Mouse (Mus musculus): ENCODE measurements around the gene Chn1.

The Chn1 gene

DNA sequence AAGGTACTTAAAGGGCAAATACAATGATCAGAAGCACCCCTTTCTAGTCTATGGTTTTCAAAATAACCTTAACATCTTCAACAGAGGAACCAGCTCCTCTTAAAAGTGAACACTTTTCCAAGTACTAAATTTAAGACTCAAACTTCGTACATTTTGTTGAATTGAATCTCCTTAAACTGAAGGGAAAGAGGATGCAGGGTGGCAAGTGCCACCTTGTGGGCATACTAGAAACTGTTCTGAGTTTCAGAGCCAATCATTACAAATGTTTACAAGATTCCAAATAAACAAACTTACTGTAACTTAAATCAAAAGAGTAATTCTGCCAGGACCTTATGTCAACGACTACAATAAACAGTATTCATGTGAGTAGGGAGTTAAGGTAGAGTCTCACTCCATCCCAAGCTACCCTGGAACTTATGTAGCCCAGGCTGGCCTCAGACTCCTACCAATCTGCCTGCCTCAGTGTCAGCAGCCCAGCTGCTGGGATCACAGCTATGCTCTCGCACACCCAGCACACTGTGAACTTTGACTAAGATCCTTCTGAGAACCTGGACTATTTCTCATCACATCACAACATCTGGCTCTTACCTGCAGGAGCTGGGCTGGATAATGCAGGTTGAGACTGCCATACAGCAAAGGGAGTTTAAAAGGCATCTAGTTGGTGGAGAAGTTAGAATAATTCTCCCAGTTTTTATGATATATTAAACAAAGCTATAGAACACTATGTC is 29.3 kb downstream of the Chn1 start:
- peak; percentile 26 for DNase-seq (ENCODE audit: low spot score)

DNA sequence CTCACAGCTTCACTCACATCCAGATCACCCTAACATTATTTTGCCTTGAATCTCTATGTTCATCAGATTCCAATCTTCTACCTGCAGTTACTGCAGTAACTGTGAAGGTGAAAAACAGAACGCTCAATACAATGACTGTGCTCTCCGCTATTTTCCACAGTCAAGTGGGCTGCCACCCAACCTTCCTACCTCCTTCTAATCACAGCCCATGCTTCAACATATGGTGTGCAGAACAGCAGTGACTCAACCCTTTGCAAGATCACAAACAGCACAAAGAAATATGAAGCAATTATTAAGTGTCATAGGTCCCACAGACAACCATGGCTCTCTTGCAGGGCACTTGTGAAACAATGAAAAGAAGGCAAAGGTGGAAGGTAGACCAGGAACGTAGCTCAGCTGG is 33.9 kb downstream of the Chn1 start:
- DNase-seq (ENCODE audit: low spot score) = no peak

GRCm38 (mm10) chr2:73727868-73728267 is 47.3 kb downstream of the Chn1 start:
- DNase-seq (ENCODE audit: low spot score) = no peak

GRCm38 (mm10) chr2:73724934-73725333 is 50.2 kb downstream of the Chn1 start:
- no peak for DNase-seq (ENCODE audit: low spot score)

- peak; percentile 10 for DNase-seq (ENCODE audit: low spot score)
Observed at GRCm38 (mm10) chr2:73721821-73722220, 53.3 kb downstream of the Chn1 start.

DNA sequence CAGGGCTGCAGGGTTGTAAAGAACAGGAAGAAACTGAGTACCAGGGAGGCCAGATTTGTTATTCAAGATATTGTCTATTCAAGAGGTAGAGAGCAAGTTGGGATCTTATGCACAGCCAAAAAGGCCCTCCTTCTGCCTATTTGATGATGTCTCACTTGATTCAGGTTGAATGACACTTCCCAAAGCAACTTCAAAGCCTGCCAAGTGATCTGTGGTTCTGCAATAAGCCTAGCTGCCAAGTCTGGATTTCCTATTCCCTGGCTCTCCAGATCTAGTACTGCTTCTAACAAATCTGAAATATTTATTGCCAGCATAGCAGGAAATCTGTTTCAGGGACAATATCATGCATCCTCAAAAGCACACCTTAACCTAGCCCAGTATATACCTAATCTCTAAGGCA is 62.7 kb downstream of the Chn1 start:
- DNase-seq (ENCODE audit: low spot score) = no peak

DNA sequence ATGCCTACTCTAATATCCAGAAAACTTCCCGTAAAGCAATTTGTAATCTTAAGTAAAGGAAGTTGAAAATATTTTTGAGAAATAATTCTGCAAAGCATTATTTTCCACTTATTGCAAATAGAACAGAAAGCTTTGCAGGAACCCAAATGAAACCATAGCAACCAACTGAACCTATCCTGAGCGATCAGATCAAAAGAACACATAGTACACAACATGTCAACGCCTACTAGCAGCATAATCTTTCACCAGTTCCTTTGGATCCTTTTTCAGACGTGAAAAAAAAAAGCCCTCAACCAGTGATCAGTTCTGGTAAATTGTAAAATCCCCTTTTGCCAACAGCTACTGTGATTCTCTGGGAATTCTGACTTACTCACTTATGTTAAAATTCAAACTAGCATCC is 82.1 kb downstream of the Chn1 start:
- no peak for DNase-seq (ENCODE audit: low spot score)

DNA sequence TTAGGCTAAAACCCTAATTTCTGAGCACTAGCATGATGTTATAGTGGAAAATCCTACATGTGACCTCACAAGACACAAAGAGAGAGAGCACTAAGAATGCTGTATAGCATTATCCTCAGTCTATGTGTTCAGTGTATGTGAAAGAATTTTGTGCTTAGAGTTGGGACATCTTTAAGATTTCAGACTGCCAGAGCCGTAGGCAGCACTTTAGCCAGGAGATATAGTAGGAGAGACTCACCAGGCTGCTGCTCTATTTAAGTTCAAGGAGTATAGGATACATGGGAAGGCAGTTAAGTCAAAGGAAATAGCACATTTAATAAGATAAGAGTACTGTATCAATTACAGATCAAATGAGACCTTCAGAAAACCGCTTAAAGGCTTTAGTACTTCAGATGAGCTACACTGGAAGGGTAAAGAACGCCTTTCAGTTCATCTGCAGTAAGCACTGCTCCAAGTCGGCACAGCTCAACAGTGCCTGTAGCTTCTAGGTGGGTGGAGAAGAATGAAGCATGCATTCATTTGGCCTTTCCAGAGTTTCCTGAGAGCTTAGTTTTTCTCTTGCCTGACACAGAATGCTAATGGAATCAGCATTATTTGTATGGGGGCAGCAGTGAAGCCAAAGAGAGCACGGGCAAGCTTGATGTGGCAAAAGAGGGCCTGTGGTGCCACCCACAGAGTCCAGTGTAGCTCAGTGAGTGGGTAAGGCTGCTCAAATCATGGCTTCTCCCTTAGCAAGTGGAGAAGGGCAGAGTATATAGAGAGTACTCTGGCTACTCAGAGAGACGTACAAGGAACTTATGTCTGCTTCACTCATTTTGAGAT is 84.2 kb downstream of the Chn1 start:
- DNase-seq (ENCODE audit: low spot score) = no peak

- no peak for DNase-seq (ENCODE audit: low spot score)
Observed at GRCm38 (mm10) chr2:73682500-73682899, 92.6 kb downstream of the Chn1 start.

GRCm38 (mm10) chr2:73680425-73681027 is 94.6 kb downstream of the Chn1 start:
- DNase-seq (ENCODE audit: low spot score) = peak; percentile 50

GRCm38 (mm10) chr2:73668608-73669007 is 106.5 kb downstream of the Chn1 start:
- no peak for DNase-seq (ENCODE audit: low spot score)

DNA sequence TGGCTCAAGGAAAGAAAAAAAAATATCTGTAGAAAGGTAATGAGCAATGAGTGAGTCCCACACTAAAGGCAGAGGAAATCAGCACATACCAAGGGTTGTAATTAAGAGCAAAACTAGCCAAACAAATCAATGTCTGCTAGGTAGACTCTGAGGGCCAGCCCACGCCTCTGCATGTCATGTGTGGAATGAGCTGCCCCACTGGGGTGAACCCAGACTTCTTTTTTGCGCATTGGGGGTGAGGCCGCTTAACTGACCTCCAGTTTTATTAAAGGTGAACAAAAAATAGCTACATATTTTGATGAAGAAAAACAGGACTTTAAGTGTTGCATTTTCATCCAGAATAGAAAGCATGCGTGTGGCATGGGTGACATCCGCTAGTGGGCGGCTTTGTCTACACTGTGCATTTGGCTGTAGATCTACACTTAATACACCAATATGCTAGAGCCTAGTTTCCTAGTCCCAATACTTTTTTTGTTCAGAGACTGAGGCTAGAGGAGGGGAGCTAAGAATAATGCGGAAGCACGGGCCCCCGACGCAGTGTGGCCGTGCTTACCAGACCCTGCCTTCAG is 114.5 kb downstream of the Chn1 start:
- DNase-seq (ENCODE audit: low spot score) = no peak

DNA sequence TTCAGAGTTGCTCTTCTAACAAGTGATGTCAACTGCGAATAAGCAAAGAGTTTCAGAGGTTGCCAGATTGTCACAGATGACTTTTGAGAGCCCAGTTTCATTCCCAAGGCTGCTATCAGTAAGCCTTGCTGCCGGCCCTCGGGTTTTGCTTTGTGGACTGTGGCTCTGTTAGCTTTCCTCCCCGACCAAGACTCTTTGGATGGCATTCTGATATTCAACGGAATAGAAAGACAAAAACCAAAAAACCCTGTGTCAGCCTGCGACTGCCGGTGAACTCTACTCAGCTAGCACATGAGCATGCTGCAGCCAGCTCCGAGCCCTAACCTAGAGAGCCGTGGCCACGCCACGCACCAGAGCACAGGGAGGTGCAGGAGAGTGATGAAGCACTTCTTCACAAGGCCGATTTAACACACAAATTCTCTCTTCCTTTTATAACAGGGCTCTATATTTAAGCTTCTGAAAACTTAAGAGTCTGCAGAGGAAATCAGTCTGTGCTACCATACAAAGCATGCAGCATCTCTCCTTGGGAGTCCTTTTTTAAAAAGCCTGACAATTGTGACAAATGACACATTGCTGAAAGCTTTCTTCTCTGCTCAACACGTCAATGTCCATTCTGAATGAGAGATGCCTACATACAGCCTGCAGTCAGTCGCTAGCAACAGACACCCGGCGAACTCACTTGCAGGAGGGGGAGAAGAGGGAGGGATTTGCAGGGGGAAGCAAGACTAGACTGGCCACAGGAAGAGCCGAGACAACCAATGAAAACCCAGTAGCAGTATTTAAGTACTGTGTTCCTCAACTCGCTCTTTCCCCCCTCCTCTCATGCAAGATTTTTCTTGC is 115.2 kb downstream of the Chn1 start:
- DNase-seq (ENCODE audit: low spot score) = no peak

DNA sequence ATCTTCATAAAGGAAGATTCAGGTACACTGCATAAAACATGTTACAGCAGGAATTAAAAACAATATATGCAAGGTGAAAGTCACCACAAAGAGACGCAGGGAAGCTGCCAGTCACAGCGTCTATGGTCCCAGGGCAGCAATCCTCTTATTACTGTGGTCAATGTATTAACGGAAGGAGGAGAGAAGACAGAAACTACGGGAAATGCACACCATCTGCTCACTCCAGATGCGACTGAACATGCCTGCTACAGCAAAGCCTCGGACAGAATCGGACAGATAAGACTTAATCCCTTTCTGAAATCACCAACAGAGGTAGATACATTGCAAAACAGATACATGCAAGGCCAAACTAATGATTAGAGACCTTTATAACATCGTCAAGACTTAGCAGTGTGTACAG is 116.1 kb downstream of the Chn1 start:
- DNase-seq (ENCODE audit: low spot score) = no peak

GRCm38 (mm10) chr2:73657961-73658360 is 117.2 kb downstream of the Chn1 start:
- DNase-seq (ENCODE audit: low spot score) = no peak

DNA sequence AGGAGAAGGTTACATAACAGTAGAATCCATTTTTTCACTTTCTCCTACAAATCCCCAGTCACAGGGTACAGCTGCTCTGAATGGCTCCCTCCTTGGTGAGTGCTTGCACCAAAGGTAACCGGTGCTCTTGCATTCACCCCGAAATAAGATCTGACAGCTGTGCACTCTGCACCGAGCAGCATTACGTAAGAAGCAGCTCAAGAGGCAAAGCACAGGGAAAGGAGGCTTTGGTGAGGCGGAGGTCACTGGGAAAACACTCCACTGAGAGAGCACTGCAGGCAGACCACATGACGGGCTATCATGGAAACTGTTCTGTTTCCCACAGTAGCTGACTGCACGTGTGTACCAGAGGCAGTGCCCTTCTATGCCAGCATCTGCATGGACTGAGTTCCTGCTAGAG is 118.0 kb downstream of the Chn1 start:
- DNase-seq (ENCODE audit: low spot score) = peak; percentile 79

GRCm38 (mm10) chr2:73655663-73656062 is 119.5 kb downstream of the Chn1 start:
- no peak for DNase-seq (ENCODE audit: low spot score)

DNA sequence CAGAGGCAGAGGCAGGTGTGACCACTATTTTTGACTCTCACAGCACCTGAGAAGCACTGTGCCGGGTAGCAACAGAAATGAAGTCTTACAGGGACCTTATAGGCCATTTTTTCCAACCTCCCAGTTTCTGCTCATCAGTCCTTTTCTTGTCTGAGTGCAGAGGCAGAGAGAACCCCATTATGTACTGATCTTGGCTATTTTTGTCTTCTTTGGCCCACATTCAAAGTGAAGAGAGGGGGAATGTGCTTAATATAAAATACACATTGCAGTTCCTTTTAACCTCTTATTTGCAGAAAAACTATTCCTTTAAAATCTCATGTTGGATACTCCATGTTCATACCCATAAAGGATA is 120.3 kb downstream of the Chn1 start:
- DNase-seq (ENCODE audit: low spot score) = no peak

DNA sequence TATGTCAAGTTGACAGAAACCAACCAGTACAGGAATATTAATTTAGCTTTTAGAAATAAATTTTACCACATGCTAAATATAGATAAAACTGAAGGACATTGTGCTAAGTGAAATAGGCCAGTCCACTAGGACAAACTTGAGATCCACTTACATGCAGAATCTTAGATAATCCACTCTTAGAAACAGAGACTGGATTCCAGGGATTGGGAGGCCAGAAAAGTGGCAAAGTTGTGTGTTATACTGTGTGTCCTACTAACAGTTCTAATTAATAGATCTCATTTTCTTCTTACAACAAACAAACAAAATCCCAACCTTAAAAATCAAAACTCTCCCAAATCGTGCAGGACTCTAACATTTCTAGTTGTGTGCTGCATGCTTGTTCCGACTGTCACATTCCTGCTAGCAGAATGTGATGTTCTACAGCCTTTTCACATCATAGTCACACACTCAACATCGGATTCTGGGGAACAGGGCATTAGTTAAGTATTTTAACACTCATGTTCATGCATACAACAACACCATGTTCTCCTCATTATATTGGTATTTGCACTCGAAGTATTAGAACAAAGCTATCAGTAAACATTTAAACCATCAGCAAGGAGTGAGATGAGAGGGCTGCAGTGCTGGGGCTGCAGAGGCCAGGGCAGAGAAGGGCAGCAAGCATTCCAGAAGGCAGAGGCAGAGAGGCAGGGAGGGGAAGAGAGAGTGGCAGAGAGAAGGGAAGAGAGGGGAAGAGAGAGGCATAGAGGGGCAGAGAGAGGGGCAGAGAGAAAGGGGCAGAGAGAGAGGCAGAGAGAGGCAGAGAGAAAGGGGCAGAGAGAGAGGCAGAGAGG is 120.9 kb downstream of the Chn1 start:
- DNase-seq (ENCODE audit: low spot score) = no peak

DNA sequence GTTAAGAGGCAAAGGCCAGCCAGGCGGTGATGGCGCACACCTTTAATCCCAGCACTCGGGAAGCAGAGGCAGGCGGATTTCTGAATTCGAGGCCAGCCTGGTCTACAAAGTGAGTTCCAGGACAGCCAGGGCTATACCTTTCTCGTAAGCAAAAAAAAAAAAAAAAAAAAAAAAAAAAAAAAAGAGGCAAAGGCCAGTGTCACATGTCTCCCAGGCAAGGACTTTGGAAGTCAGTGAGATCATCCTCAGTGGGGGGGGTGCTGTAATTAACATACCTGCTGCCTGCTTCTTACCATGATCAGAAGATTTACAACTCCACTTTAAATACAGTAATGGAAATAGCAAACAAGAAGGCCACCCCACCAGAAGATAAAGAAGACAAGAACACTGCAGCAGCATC is 137.5 kb downstream of the Chn1 start:
- no peak for DNase-seq (ENCODE audit: low spot score)

GRCm38 (mm10) chr2:73636387-73636786 is 138.8 kb downstream of the Chn1 start:
- no peak for DNase-seq (ENCODE audit: low spot score)
